Mouse (Mus musculus) stomach, embryonic 14.5 days (tissue): ENCODE measurements around the gene Olfr761. TPM values are rescaled to one million over a fixed set of nuclear protein-coding genes. Genes with fewer than 3 reads are reported as not detected.
"Not testable (repeated sequence)": the region's sequence is repeated elsewhere in the genome, so short reads cannot be mapped to it uniquely, and the experiment has no call there.

ENCODE experiments used
- ATAC-seq: fragments of 200-750 bp; cut with Nextera tagmentation; 2 replicates; pipeline ENCODE4 v1.8.0; 2017; ENCODE audit warnings: low read depth, moderate TSS enrichment; ENCODE audit not compliant: insufficient number of reproducible peaks, insufficient read depth, low FRiP score
- H3K27ac ChIP-seq: fragments of 300-500 bp; sonication (generic); 2 replicates; pipeline ENCODE4 v1.5.1; 2014; ENCODE audit warnings: mild to moderate bottlenecking, low read length, moderate library complexity, mixed read lengths
- H3K27me3 ChIP-seq: fragments of 300-500 bp; sonication (generic); 2 replicates; pipeline ENCODE4 v1.6.1; 2014; ENCODE audit warnings: low read length, control low read depth, mixed read lengths; ENCODE audit not compliant: control insufficient read depth, insufficient read depth
- H3K36me3 ChIP-seq: fragments of 300-500 bp; sonication (generic); 2 replicates; pipeline ENCODE4 v1.6.1; 2014; ENCODE audit warnings: mild to moderate bottlenecking, control low read depth, low read length, moderate library complexity, mixed read lengths; ENCODE audit not compliant: control insufficient read depth, insufficient read depth
- H3K4me1 ChIP-seq: fragments of 300-500 bp; sonication (generic); 2 replicates; pipeline ENCODE4 v1.6.1; 2014; ENCODE audit warnings: low read length, control low read depth, mixed read lengths; ENCODE audit not compliant: control insufficient read depth, insufficient read depth
- H3K4me2 ChIP-seq: fragments of 300-500 bp; sonication (generic); replicated peaks from 2 replicates; pipeline ENCODE4 v1.6.1; 2014; ENCODE audit warnings: low read depth, low read length, control low read depth
- H3K4me3 ChIP-seq: fragments of 300-500 bp; sonication (generic); 2 replicates; pipeline ENCODE4 v1.5.1; 2014; ENCODE audit warnings: low read depth, low read length, control low read depth
- H3K9ac ChIP-seq: fragments of 300-500 bp; sonication (generic); replicated peaks from 2 replicates; pipeline ENCODE4 v1.6.1; 2014; ENCODE audit warnings: low read depth, mild to moderate bottlenecking, control low read depth, low read length, moderate library complexity, mixed read lengths
- H3K9me3 ChIP-seq: fragments of 300-500 bp; sonication (generic); 2 replicates; pipeline ENCODE4 v1.6.1; 2016; ENCODE audit warnings: low read depth, low read length, control low read depth; ENCODE audit not compliant: control insufficient read depth
- WGBS: fragments of 180-500 bp; shearing (Covaris S2); extraction: QIAGEN DNeasy Blood & Tissue Kit; methylation state at CpG from one replicate; pipeline ENCODE4 v1.1.7; 2014; 5-methylcytosine and 5-hydroxymethylcytosine counted together
- polyA plus RNA-seq: library from polyadenylated mRNA; unstranded; fragments of >200 nt; fragmentation: Nextera tagmentation; extraction: Ambion mirVana; gene quantifications from 2 replicates; pipeline ENCODE4 v1.2.1, GENCODE M21; 2014

Gene Olfr761
- not detected in 2 replicates for polyA plus RNA-seq

GRCm38 (mm10) chr17:37952979-37953378, at the start of gene Olfr761:
Olfr761 (minus strand) TSS chr17:37953079.
- H3K9ac ChIP-seq = no peak within 1 kb of the TSS
- H3K36me3 ChIP-seq = no peaks in the 10 kb centered on the region
- H3K4me2 ChIP-seq = no peak within 1 kb of the TSS
- H3K27ac ChIP-seq = no peak within 1 kb of the TSS
- H3K4me1 ChIP-seq = no peaks in the 10 kb centered on the region
- WGBS = 76% methylated on average over 2 of the region's 2 CpGs
- H3K9me3 ChIP-seq = no peaks in the 10 kb centered on the region
- ATAC-seq = no peak
- no peaks in the 10 kb centered on the region for H3K27me3 ChIP-seq
- no peak within 1 kb of the TSS for H3K4me3 ChIP-seq

GRCm38 (mm10) chr17:37995635-37996307, 42.9 kb upstream of the Olfr761 start:
- ATAC-seq = 0 out of 2 replicates have a peak, but pooled peaks have one; percentile 46
- H3K4me2 ChIP-seq = no peak overlapping the region
- no peaks in the 10 kb centered on the region for H3K4me1 ChIP-seq
- no peak overlapping the region for H3K4me3 ChIP-seq
- no peak overlapping the region for H3K9ac ChIP-seq
- no peaks in the 10 kb centered on the region for H3K9me3 ChIP-seq
- 57% methylated on average over 10 of the region's 10 CpGs for WGBS
- H3K27me3 ChIP-seq = no peaks in the 10 kb centered on the region
- H3K36me3 ChIP-seq = no peaks in the 10 kb centered on the region
- H3K27ac ChIP-seq = no peak overlapping the region

- Histone ChIP-seq H3K9me3 (no peaks in the 10 kb centered on the region), H3K27me3 (no peaks in the 10 kb centered on the region), H3K4me1 (no peaks in the 10 kb centered on the region), H3K4me3 (no peak overlapping the region), H3K27ac (no peak overlapping the region), H3K9ac (no peak overlapping the region), H3K4me2 (no peak overlapping the region), H3K36me3 (no peaks in the 10 kb centered on the region)
- no peak for ATAC-seq
- WGBS = 51% methylated on average over 3 of the region's 3 CpGs
Measured at GRCm38 (mm10) chr17:37990453-37990961, 37.6 kb upstream of the Olfr761 start.

GRCm38 (mm10) chr17:37973591-37973990, 20.7 kb upstream of the Olfr761 start:
- ATAC-seq = no peak
- Histone ChIP-seq H3K36me3 (no peaks in the 10 kb centered on the region), H3K4me1 (no peaks in the 10 kb centered on the region), H3K27me3 (no peaks in the 10 kb centered on the region), H3K9me3 (no peaks in the 10 kb centered on the region), H3K4me3 (no peak overlapping the region), H3K9ac (no peak overlapping the region), H3K27ac (no peak overlapping the region), H3K4me2 (no peak overlapping the region)
- 85% methylated on average over 3 of the region's 3 CpGs for WGBS

- H3K9ac ChIP-seq = no peak within 1 kb of the TSS
- no peaks in the 10 kb centered on the region for H3K27me3 ChIP-seq
- H3K36me3 ChIP-seq = no peaks in the 10 kb centered on the region
- no peak within 1 kb of the TSS for H3K4me2 ChIP-seq
- H3K9me3 ChIP-seq = no peaks in the 10 kb centered on the region
- ATAC-seq = no peak
- no peaks in the 10 kb centered on the region for H3K4me1 ChIP-seq
- H3K27ac ChIP-seq = no peak within 1 kb of the TSS
- no peak within 1 kb of the TSS for H3K4me3 ChIP-seq
Measured at GRCm38 (mm10) chr17:37920248-37920647, 32.6 kb downstream of the Olfr761 start, which contains the start of gene Olfr128. Olfr128 (plus strand) TSS chr17:37920548.

- WGBS = 62% methylated on average over 8 of the region's 8 CpGs
- H3K4me1 ChIP-seq, H3K9me3 ChIP-seq, H3K27me3 ChIP-seq, H3K27ac ChIP-seq, H3K36me3 ChIP-seq, H3K9ac ChIP-seq, H3K4me3 ChIP-seq, ATAC-seq, H3K4me2 ChIP-seq: not testable (repeated sequence)
Measured at GRCm38 (mm10) chr17:37906821-37907220, 46.1 kb downstream of the Olfr761 start.

Other genes starting within 250 kb of the Olfr761 start
- not detected in 2 replicates for gene Olfr120, start 231.3 kb downstream of the Olfr761 start, polyA plus RNA-seq
- not detected in 2 replicates for gene Olfr121, start 204.2 kb downstream of the Olfr761 start, polyA plus RNA-seq
- gene Olfr122, start 184.5 kb downstream of the Olfr761 start, polyA plus RNA-seq = not detected in 2 replicates
- gene Olfr123, start 159.6 kb downstream of the Olfr761 start, polyA plus RNA-seq = not detected in 2 replicates
- not detected in 2 replicates for gene Olfr124, start 153.2 kb downstream of the Olfr761 start, polyA plus RNA-seq
- not detected in 2 replicates for gene Olfr125, start 120.1 kb downstream of the Olfr761 start, polyA plus RNA-seq
- not detected in 2 replicates for gene Olfr126, start 105.6 kb downstream of the Olfr761 start, polyA plus RNA-seq
- gene Olfr127, start 52.6 kb downstream of the Olfr761 start, polyA plus RNA-seq = not detected in 2 replicates
- gene Olfr128, start 32.5 kb downstream of the Olfr761 start, polyA plus RNA-seq = not detected in 2 replicates
- not detected in 2 replicates for gene Olfr129, start 107.0 kb upstream of the Olfr761 start, polyA plus RNA-seq
- not detected in 2 replicates for gene Olfr130, start 110.8 kb upstream of the Olfr761 start, polyA plus RNA-seq
- gene Olfr131, start 135.6 kb upstream of the Olfr761 start, polyA plus RNA-seq = not detected in 2 replicates
- not detected in 2 replicates for gene Olfr132, start 181.4 kb upstream of the Olfr761 start, polyA plus RNA-seq
- gene Olfr133, start 192.2 kb upstream of the Olfr761 start, polyA plus RNA-seq = not detected in 2 replicates
- not detected in 2 replicates for gene Olfr134, start 218.3 kb upstream of the Olfr761 start, polyA plus RNA-seq